Mouse (Mus musculus) layer of hippocampus, adult 6 months (tissue): ENCODE data around the gene Ppp1r15b. TPM values are rescaled to one million over a fixed set of nuclear protein-coding genes. Genes with fewer than 3 reads are reported as not detected.

Experiments
- long read RNA-seq, 2 experiments: library from polyadenylated mRNA; unstranded; transcript quantifications; one replicate each; pipeline ENCODE4 v2.0.0; 2019 to 2020
- polyA plus RNA-seq: library from polyadenylated mRNA; unstranded; fragments of <200 nt; fragmentation: Nextera tagmentation; gene quantifications from 2 replicates; pipeline ENCODE4 v1.2.3, GENCODE M21; 2021

Ppp1r15b gene
- polyA plus RNA-seq: 7.4 and 9.0 TPM in 2 replicates
- long read RNA-seq, experiment 1, full-length matches to known transcripts: 7 of 19 reads
- long read RNA-seq, experiment 1, partial matches to known transcripts: 0 of 19 reads
- long read RNA-seq, experiment 1, other reads (novel, unspliced or antisense): 12 of 19 reads
- long read RNA-seq, experiment 2, full-length matches to known transcripts: 96 of 110 reads
- long read RNA-seq, experiment 2, partial matches to known transcripts: 0 of 110 reads
- long read RNA-seq, experiment 2, other reads (novel, unspliced or antisense): 14 of 110 reads

DNA sequence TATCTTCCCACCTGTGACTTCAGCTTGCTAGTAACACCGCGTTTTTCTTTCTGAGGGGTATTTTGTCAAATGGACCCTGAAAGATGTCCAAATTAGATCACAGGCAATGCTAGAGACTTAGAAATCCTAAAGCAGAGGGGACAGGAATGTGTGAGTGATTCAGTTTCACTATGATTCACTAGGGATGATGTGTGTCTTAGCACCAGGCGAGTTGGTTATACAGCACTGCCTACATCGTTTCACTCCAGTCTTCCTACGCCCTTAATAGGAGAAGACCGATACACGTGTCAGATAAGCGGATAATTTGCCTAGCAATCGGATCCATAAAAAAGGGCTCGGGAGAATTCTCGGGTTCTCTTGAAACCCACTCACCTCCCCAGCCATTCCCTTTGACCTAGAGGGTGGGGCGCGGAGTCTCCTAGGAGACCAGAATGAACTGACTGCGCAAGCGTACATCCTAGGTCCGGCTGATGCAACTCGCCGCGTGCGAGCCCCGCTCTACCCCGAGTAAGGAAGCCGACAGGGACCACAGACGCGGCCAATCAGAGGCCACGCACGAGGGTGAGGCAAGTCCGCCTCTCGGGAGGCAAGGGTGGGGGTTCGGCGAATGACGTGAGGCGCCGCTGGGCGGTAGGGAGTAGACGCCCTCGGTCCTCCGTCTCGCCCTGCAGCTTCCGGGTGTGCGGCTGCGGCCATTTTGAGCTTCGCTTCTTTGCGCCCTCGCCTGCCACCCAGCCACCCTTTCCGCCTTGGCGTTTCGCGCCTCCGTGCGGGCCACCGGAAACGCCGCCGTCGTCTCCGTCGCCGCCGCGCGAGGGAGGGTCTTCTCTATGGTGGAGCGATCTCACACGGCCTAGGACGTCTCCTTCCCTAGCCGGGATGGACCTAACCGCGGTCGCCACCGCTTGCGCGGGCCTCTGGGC lies at the start of gene Ppp1r15b:
TSS of gene Ppp1r15b (plus strand) at position 506 of the 923 bp plus-strand sequence.

DNA sequence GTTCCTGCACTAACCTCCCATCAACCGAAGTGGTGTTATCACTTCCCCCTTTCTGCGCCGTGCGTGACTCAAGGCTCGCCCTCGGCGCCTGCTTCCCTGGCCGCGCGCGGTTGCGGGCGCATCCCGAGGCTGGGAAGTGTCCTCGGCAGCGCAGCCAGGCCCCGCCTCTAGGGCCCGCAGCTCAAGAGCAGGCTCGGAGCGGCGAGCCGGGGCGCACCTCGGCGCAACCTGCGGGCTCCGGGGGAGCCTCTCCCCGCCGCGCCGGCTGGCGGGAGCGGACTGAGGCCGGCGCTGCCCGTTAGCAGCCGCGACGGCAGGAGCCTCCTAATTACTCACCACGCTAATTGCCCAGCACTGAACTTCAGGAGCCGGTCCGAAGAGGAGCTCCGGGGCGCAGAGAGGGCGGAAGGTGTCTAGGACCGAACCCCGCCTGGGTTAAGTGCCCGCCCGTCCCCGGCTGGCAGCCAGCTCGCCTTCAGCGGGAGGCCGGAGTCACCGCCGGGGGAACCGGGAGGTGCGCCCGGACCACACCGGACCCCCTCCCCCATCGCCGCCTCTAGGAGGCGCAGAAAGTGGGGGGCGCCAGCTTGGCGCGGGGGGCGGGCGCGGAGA lies 33.0 kb downstream of the Ppp1r15b start, which contains the start of gene Plekha6:
TSS of gene Plekha6 (plus strand) at position 391 of the 612 bp plus-strand sequence.

Other genes with a start within 250 kb of the Ppp1r15b start
- 19.1 and 22.9 TPM in 2 replicates for gene Mdm4, start 100.6 kb upstream of the Ppp1r15b start, polyA plus RNA-seq
- 2.6 and 3.5 TPM in 2 replicates for gene Pik3c2b, start 85.5 kb upstream of the Ppp1r15b start, polyA plus RNA-seq
- 4.4 TPM in 2 replicates for gene Plekha6, start 33.1 kb downstream of the Ppp1r15b start, polyA plus RNA-seq
- gene Golt1a, start 178.7 kb downstream of the Ppp1r15b start, polyA plus RNA-seq: not detected in 2 replicates
- 0.58 TPM in 1 of 2 replicates, not detected in the other for gene Kiss1, start 190.7 kb downstream of the Ppp1r15b start, polyA plus RNA-seq
- gene Ren1, start 219.4 kb downstream of the Ppp1r15b start, polyA plus RNA-seq: 0.11 and 0.54 TPM in 2 replicates
- gene Etnk2, start 232.4 kb downstream of the Ppp1r15b start, polyA plus RNA-seq: 1.4 and 1.5 TPM in 2 replicates